Mouse (Mus musculus): Measurements from ENCODE around the gene Sertad2.

DNA sequence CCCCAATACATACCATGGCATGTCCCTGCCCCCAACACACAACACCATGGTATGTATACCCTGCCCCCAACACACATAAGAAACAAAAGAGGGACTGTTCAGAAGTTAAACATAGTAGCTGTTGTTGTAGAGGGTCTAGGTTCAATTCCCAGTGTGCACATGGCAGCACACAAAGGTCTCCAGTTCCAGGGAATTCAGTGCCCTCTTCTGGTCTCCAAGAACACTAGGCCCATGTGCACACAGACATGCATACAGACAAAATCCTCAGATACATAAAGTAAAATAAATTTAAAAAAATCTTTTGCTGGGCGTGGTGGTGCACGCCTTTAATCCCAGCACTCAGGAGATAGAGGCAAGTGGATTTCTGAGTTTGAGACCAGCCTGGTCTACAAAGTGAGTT, 39.7 kb downstream of the Sertad2 start:
- TF ChIP-seq CEBPB (IDR thresholded peaks at IDR 0.05; ENCODE audit: insufficient read depth, poor library complexity, severe bottlenecking) (no peak), E2F4 (IDR thresholded peaks at IDR 0.05; ENCODE audit: insufficient read depth) (no peak), POLR2A (IDR thresholded peaks at IDR 0.05; ENCODE audit: insufficient read length, low read depth) (no peak), REST (IDR thresholded peaks at IDR 0.05; ENCODE audit: insufficient read depth, insufficient read length) (no peak), TCF12 (IDR thresholded peaks at IDR 0.05; ENCODE audit: insufficient read depth, poor library complexity, severe bottlenecking) (no peak)

Data from myocyte (in vitro differentiated cells).